Mouse (Mus musculus) erythroblast, adult 5-6 weeks (primary cell): ENCODE measurements around the gene Cxcr5. TPM values are rescaled to one million over a fixed set of nuclear protein-coding genes. Genes with fewer than 3 reads are reported as not detected.
A peak's percentile ranks its signal among the peaks of the same experiment; 100 is the strongest.

Source experiments
- ATAC-seq: replicated peaks from 2 replicates; pipeline ENCODE4 v1.8.0; 2016; ENCODE audit warnings: moderate number of reproducible peaks, mild to moderate bottlenecking, moderate TSS enrichment, inconsistent platforms; ENCODE audit not compliant: poor library complexity, low FRiP score, severe bottlenecking
- total RNA-seq, 2 experiments: library from RNA; stranded (forward) in 1 of 2; stranded (reverse) in 1 of 2; fragments of 150-400 nt in 1 of 2; fragments of 200-764, 138-1000 nt in 1 of 2; gene quantifications; 2 replicates each; pipeline versions ENCODE4 v1.2.3 to v1.2.4; 2015 to 2017; ENCODE audit warnings: low replicate concordance in 2 of 2

Gene Cxcr5
- total RNA-seq, 2 experiments from 2014 or later = not detected

GRCm38 (mm10) chr9:44485105-44485515 is 76.6 kb downstream of the Cxcr5 start:
- ATAC-seq = no peak

- ATAC-seq = no peak
Measured at GRCm38 (mm10) chr9:44484311-44485104, 77.2 kb downstream of the Cxcr5 start.

- no peak for ATAC-seq
Measured at GRCm38 (mm10) chr9:44483510-44484044, 78.1 kb downstream of the Cxcr5 start.

GRCm38 (mm10) chr9:44483041-44483509 is 78.6 kb downstream of the Cxcr5 start:
- ATAC-seq = no peak

- ATAC-seq = no peak
Measured at GRCm38 (mm10) chr9:44482552-44482951, 79.1 kb downstream of the Cxcr5 start, which contains the start of gene Bcl9l. TSS of gene Bcl9l (plus strand) at chr9:44482825.

GRCm38 (mm10) chr9:44482112-44482511 is 79.6 kb downstream of the Cxcr5 start:
- ATAC-seq = no peak

GRCm38 (mm10) chr9:44479628-44480428 is 81.8 kb downstream of the Cxcr5 start:
- ATAC-seq = peak; percentile 76

- no peak for ATAC-seq
Measured at GRCm38 (mm10) chr9:44478959-44479605, 82.6 kb downstream of the Cxcr5 start.

- no peak for ATAC-seq
Measured at GRCm38 (mm10) chr9:44478229-44478921, 83.3 kb downstream of the Cxcr5 start.

- peak; percentile 58 for ATAC-seq
Measured at GRCm38 (mm10) chr9:44477339-44478228, 84.1 kb downstream of the Cxcr5 start.

GRCm38 (mm10) chr9:44475936-44476335 is 85.7 kb downstream of the Cxcr5 start:
- ATAC-seq = no peak

- no peak for ATAC-seq
Measured at GRCm38 (mm10) chr9:44474327-44474726, 87.3 kb downstream of the Cxcr5 start.

- no peak for ATAC-seq
Measured at GRCm38 (mm10) chr9:44473184-44473583, 88.5 kb downstream of the Cxcr5 start.

- ATAC-seq = no peak
Measured at GRCm38 (mm10) chr9:44468800-44469199, 92.9 kb downstream of the Cxcr5 start.

GRCm38 (mm10) chr9:44468224-44468623 is 93.5 kb downstream of the Cxcr5 start:
- ATAC-seq = no peak

GRCm38 (mm10) chr9:44461950-44462349 is 99.7 kb downstream of the Cxcr5 start:
- ATAC-seq = no peak
